ENCODE assay signal across 10 mouse cellular contexts in the genomic region with DNA sequence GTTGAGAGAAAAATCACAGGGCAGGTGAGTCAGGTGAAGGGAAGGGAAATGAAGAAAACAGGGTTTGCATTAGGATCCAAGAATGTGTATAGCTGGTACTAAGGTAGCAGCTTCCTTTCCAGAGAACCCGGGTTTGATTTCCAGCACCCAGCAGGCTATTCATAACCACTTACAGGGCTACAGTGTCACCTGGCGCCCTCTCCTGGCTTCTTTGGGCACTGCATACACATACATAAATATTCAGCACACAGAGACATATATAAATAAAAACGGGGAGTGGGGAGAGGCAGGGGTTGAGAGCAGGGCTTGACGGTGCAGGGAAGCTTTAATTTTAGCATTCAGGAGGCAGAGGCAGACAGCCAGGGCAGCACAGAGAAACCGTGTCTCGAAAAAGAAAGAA. TPM values are rescaled to one million over a fixed set of nuclear protein-coding genes. Genes with fewer than 3 reads are reported as not detected.
DNase-seq lines count a peak whose midpoint lies in the region; ATAC-seq and TF ChIP-seq lines count a peak whose summit lies in the region.
"Had no signal": no experiment of that assay in that cellular context is flagged by ENCODE, and none has a peak within 500 bp of the region (broad histone marks: within the 10 kb centered on the region; RNA-seq: fewer than 3 reads in every experiment).

No protein-coding gene starts in this region.

- no peak overlapping the region for H3K4me3 ChIP-seq in kidney, postnatal 0 days (replicated peaks; ENCODE audit: low read depth, low read length)
- H3K4me3 ChIP-seq in kidney, embryonic 16.5 days (ENCODE audit: low read length), result no peak overlapping the region
- H3K4me3 ChIP-seq in testis, adult 2 months (ENCODE audit: control insufficient read depth, low read depth, low read length), result no peak overlapping the region
- no peak overlapping the region for H3K4me3 ChIP-seq in MEL (ENCODE audit: control insufficient read depth in 1 of 2, insufficient read depth in 1 of 2, low read depth in 2 of 2, low read length in 2 of 2)
- H3K4me3 ChIP-seq in forebrain, embryonic 11.5 days (ENCODE audit: low read depth, low read length), result no peak overlapping the region

- no peak overlapping the region for H3K27ac ChIP-seq in kidney, postnatal 0 days
- H3K27ac ChIP-seq in kidney, embryonic 16.5 days (ENCODE audit: low read length), result no peak overlapping the region
- H3K27ac ChIP-seq in testis, adult 2 months (ENCODE audit: control insufficient read depth, insufficient read depth, low read depth, low read length), result no peak overlapping the region
- H3K27ac ChIP-seq in MEL (ENCODE audit: control insufficient read depth, low read depth, low read length), result no peak overlapping the region
- no peak overlapping the region for H3K27ac ChIP-seq in forebrain, embryonic 11.5 days (ENCODE audit: low read depth, low read length)

- no peaks in the 10 kb centered on the region for H3K9me3 ChIP-seq in kidney, postnatal 0 days (replicated peaks; ENCODE audit: low read length)
- no peaks in the 10 kb centered on the region for H3K9me3 ChIP-seq in kidney, embryonic 16.5 days (ENCODE audit: low read length)
- no peaks in the 10 kb centered on the region for H3K9me3 ChIP-seq in MEL (replicated peaks; ENCODE audit: insufficient read depth, low read length)
- H3K9me3 ChIP-seq in forebrain, embryonic 11.5 days (ENCODE audit: control insufficient read depth, low read length), result no peaks in the 10 kb centered on the region

- no peaks in the 10 kb centered on the region for H3K36me3 ChIP-seq in kidney, postnatal 0 days (ENCODE audit: insufficient read depth, low read length)
- H3K36me3 ChIP-seq in kidney, embryonic 16.5 days (ENCODE audit: insufficient read depth, low read length), result no peaks in the 10 kb centered on the region
- H3K36me3 ChIP-seq in testis, adult 2 months (ENCODE audit: control insufficient read depth, insufficient read depth, low read length), result no peaks in the 10 kb centered on the region
- H3K36me3 ChIP-seq in MEL (ENCODE audit: control insufficient read depth in 1 of 2, insufficient read depth in 2 of 2, low read length in 2 of 2), result no peaks in the 10 kb centered on the region
- no peaks in the 10 kb centered on the region for H3K36me3 ChIP-seq in forebrain, embryonic 11.5 days (ENCODE audit: control insufficient read depth, insufficient read depth, low read length)

- no peak for ATAC-seq in kidney, postnatal 0 days (replicated peaks; ENCODE audit: low FRiP score, low read depth)
- no peak for ATAC-seq in kidney, embryonic 16.5 days (ENCODE audit: low FRiP score, low TSS enrichment)
- no peak for ATAC-seq in forebrain, embryonic 11.5 days (replicated peaks; ENCODE audit: low FRiP score)
- ATAC-seq: inflammation-experienced regulatory T-cells, adult 6 months had no signal

- no peak for DNase-seq in kidney, postnatal 0 days (ENCODE audit: low spot score)
- DNase-seq in testis, postnatal 14 days (ENCODE audit: low spot score), result no peak
- DNase-seq in MEL (ENCODE audit: low read depth, low spot score), result peak; percentile 24
- DNase-seq in naive thymus-derived CD4-positive, alpha-beta T cell, adult 2 months (ENCODE audit: low read depth), result peak; percentile 33
- no peak for DNase-seq in forebrain, embryonic 11.5 days (ENCODE audit: low spot score)
- no peak for DNase-seq in gastrocnemius, adult 18-20 months (ENCODE audit: low spot score)

- peak; percentile 14; the same call in 1 of the 2 replicates for TF ChIP-seq RAD21 in MEL (IDR thresholded peaks at IDR 0.05; ENCODE audit: low read depth, low read length)

- no peaks in the 10 kb centered on the region for H3K27me3 ChIP-seq in kidney, postnatal 0 days (ENCODE audit: insufficient read depth, low read length)
- H3K27me3 ChIP-seq in kidney, embryonic 16.5 days (ENCODE audit: insufficient read depth, low read length), result no peaks in the 10 kb centered on the region
- H3K27me3 ChIP-seq in testis, adult 2 months (ENCODE audit: control insufficient read depth, insufficient read depth, low read length), result no peaks in the 10 kb centered on the region
- H3K27me3 ChIP-seq in MEL (ENCODE audit: control insufficient read depth in 1 of 2, insufficient read depth in 2 of 2, low read length in 2 of 2), result no peaks in the 10 kb centered on the region
- no peaks in the 10 kb centered on the region for H3K27me3 ChIP-seq in forebrain, embryonic 11.5 days (ENCODE audit: control insufficient read depth, insufficient read depth, low read length)

- H3K4me2 ChIP-seq in kidney, postnatal 0 days (ENCODE audit: low read length), result no peak overlapping the region
- H3K4me2 ChIP-seq in kidney, embryonic 16.5 days (replicated peaks; ENCODE audit: low read depth, low read length), result no peak overlapping the region
- no peak overlapping the region for H3K4me2 ChIP-seq in forebrain, embryonic 11.5 days (ENCODE audit: low read depth, low read length, severe bottlenecking)

- peak; percentile 40; the same call in 1 of the 2 replicates for TF ChIP-seq CTCF in kidney, postnatal 0 days (IDR thresholded peaks at IDR 0.05; ENCODE audit: low read depth)
- peak; percentile 31; the same call in 1 of the 2 replicates for TF ChIP-seq CTCF in testis, adult 2 months (IDR thresholded peaks at IDR 0.05; ENCODE audit: control insufficient read depth, insufficient read depth, insufficient replicate concordance, low read depth, low read length)
- peak; percentile 10 to 45 (median 43); a peak in 3 of 6 replicates for TF ChIP-seq CTCF in MEL (IDR thresholded peaks at IDR 0.05 in 2 of 3, conservative IDR thresholded peaks at IDR 0.05 in 1 of 3; ENCODE audit: control insufficient read depth in 1 of 3, insufficient read depth in 1 of 3, low read depth in 2 of 3, low read length in 3 of 3, poor library complexity in 1 of 3, severe bottlenecking in 1 of 3)

- H3K4me1 ChIP-seq in kidney, postnatal 0 days (replicated peaks; ENCODE audit: insufficient read depth, low read length), result no peaks in the 10 kb centered on the region
- peaks cover 4% of the 10 kb centered on the region; the same call in 1 of the 2 replicates for H3K4me1 ChIP-seq in kidney, embryonic 16.5 days (ENCODE audit: insufficient read depth, low read length)
- peaks cover 2% of the 10 kb centered on the region; the same call in 1 of the 2 replicates for H3K4me1 ChIP-seq in testis, adult 2 months (ENCODE audit: control insufficient read depth, insufficient read depth, low read length)
- H3K4me1 ChIP-seq in MEL (ENCODE audit: control insufficient read depth in 1 of 2, insufficient read depth in 2 of 2, low read length in 2 of 2), result no peaks in the 10 kb centered on the region
- peaks cover 10% of the 10 kb centered on the region; the same call in 1 of the 2 replicates for H3K4me1 ChIP-seq in forebrain, embryonic 11.5 days (replicated peaks; ENCODE audit: control insufficient read depth, insufficient read depth, low read length)

- H3K9ac ChIP-seq in kidney, postnatal 0 days (ENCODE audit: low read depth, low read length), result no peak overlapping the region
- no peak overlapping the region for H3K9ac ChIP-seq in kidney, embryonic 16.5 days (replicated peaks; ENCODE audit: low read length)
- H3K9ac ChIP-seq in MEL (ENCODE audit: control insufficient read depth, low read depth, low read length, poor library complexity, severe bottlenecking), result no peak overlapping the region
- no peak overlapping the region for H3K9ac ChIP-seq in forebrain, embryonic 11.5 days (ENCODE audit: low read length)

- no peak for TF ChIP-seq POLR2A in testis, adult 2 months (IDR thresholded peaks at IDR 0.05; ENCODE audit: control insufficient read depth, low read depth, low read length)
- no peak for TF ChIP-seq POLR2A in MEL (IDR thresholded peaks at IDR 0.05; ENCODE audit: control insufficient read depth in 1 of 2, insufficient read depth in 1 of 2, low read depth in 1 of 2, low read length in 2 of 2, poor library complexity in 1 of 2)

- no peaks in the 10 kb centered on the region for H3K79me2 ChIP-seq in MEL (ENCODE audit: control insufficient read depth, insufficient read depth, low read length, poor library complexity)

- no peak for TF ChIP-seq EP300 in MEL (IDR thresholded peaks at IDR 0.05; ENCODE audit: low read depth in 1 of 2, low read length in 2 of 2)

- WGBS in kidney, postnatal 0 days, result 85% methylated on average over 6 of the region's 6 CpGs
- 89% methylated on average over 6 of the region's 6 CpGs for WGBS in kidney, embryonic 16.5 days
- WGBS in forebrain, embryonic 11.5 days, result 87% methylated on average over 6 of the region's 6 CpGs

TF ChIP-seq in MEL, 35 proteins besides CTCF, POLR2A, EP300 and RAD21 (continues in another document):
- peak; percentile 21; the same call in 1 of the 2 replicates for TF ChIP-seq SMC3 (IDR thresholded peaks at IDR 0.05; ENCODE audit: low read depth, low read length)

RNA-seq across cellular contexts. Expression of gene Trip12, which starts 45.6 kb away (rescaled TPM):
- polyA plus RNA-seq in kidney, postnatal 0 days (2015; fragmentation: Nextera tagmentation; extraction: Ambion mirVana), result 36.8 and 36.9 TPM in 2 replicates
- 50.3 and 62.8 TPM in 2 replicates for polyA plus RNA-seq in kidney, embryonic 16.5 days (2015; fragmentation: Nextera tagmentation; extraction: Ambion mirVana)
- polyA plus RNA-seq in testis, adult 2 months (2012; rRNA removed), result 214 and 242 TPM in 2 replicates
- total RNA-seq in MEL (2012; rRNA removed), result 94.3 and 116 TPM in 2 replicates
- polyA plus RNA-seq in MEL (2012; ENCODE audit: insufficient read depth in 1 of 2, insufficient read length in 2 of 2, low read depth in 1 of 2, low replicate concordance in 2 of 2, missing spikeins in 1 of 2), result 100 to 1,000 TPM; 133 to 134 TPM
- 85.4 and 98.9 TPM in 2 replicates for polyA plus RNA-seq in forebrain, embryonic 11.5 days (2014; fragmentation: Nextera tagmentation; extraction: Ambion mirVana)
- total RNA-seq in gastrocnemius, adult 18-20 months (2021), result 100 to 1,000 TPM; 178 to 197 TPM

RNA-seq across cellular contexts. Expression of gene Fbxo36, which starts 46.3 kb away (rescaled TPM):
- 17.9 and 19.9 TPM in 2 replicates for polyA plus RNA-seq in kidney, postnatal 0 days (2015; fragmentation: Nextera tagmentation; extraction: Ambion mirVana)
- polyA plus RNA-seq in kidney, embryonic 16.5 days (2015; fragmentation: Nextera tagmentation; extraction: Ambion mirVana), result 11.2 and 11.3 TPM in 2 replicates
- polyA plus RNA-seq in testis, adult 2 months (2012; rRNA removed), result 195 and 201 TPM in 2 replicates
- 1.4 and 2.5 TPM in 2 replicates for total RNA-seq in MEL (2012; rRNA removed)
- 1 to 10 TPM in 1 of 2 experiments, not detected in 1; 2.9 TPM for polyA plus RNA-seq in MEL (2012; ENCODE audit: insufficient read depth in 1 of 2, insufficient read length in 2 of 2, low read depth in 1 of 2, low replicate concordance in 2 of 2, missing spikeins in 1 of 2)
- 10.3 and 11.8 TPM in 2 replicates for polyA plus RNA-seq in forebrain, embryonic 11.5 days (2014; fragmentation: Nextera tagmentation; extraction: Ambion mirVana)
- 1 to 10 TPM; 3.0 to 3.6 TPM for total RNA-seq in gastrocnemius, adult 18-20 months (2021)

RNA-seq across cellular contexts. Expression of gene Slc16a14, which starts 49.0 kb away (rescaled TPM):
- 0.33 and 0.45 TPM in 2 replicates for polyA plus RNA-seq in kidney, postnatal 0 days (2015; fragmentation: Nextera tagmentation; extraction: Ambion mirVana)
- 0.19 and 0.35 TPM in 2 replicates for polyA plus RNA-seq in kidney, embryonic 16.5 days (2015; fragmentation: Nextera tagmentation; extraction: Ambion mirVana)
- polyA plus RNA-seq in testis, adult 2 months (2012; rRNA removed), result 1.1 and 1.8 TPM in 2 replicates
- not detected in 2 replicates for total RNA-seq in MEL (2012; rRNA removed)
- polyA plus RNA-seq in MEL (2012; ENCODE audit: insufficient read depth in 1 of 2, insufficient read length in 2 of 2, low read depth in 1 of 2, low replicate concordance in 2 of 2, missing spikeins in 1 of 2), result not detected
- 3.0 and 4.5 TPM in 2 replicates for polyA plus RNA-seq in forebrain, embryonic 11.5 days (2014; fragmentation: Nextera tagmentation; extraction: Ambion mirVana)
- under 1 TPM in 1 of 2 experiments, not detected in 1; 0.21 TPM for total RNA-seq in gastrocnemius, adult 18-20 months (2021)
- total RNA-seq: granulocyte monocyte progenitor cell, adult 5-6 weeks had no signal
- polyA plus RNA-seq: inflammation-experienced regulatory T-cells, adult 6 months had no signal

Comparison
In these comparisons a context has a peak if more than half of its experiments do, and no peak if none do; other contexts are left out.
1. DNase-seq: peak in MEL (single experiment) and naive thymus-derived CD4-positive, alpha-beta T cell, adult 2 months (single experiment); none in kidney, postnatal 0 days (single experiment), testis, postnatal 14 days (single experiment), forebrain, embryonic 11.5 days (single experiment) and gastrocnemius, adult 18-20 months (single experiment).
2. Peak in every context shown above with its lines, with median percentiles within 50 percentile points of each other: CTCF ChIP-seq.